Mouse (Mus musculus) kidney, postnatal 14 days (tissue): ENCODE measurements around the gene G430095P16Rik.
A peak's percentile ranks its signal among the peaks of the same experiment; 100 is the strongest.

Experiments used
- DNase-seq: peaks from one replicate; pipeline ENCODE4 v3.0.0; 2022; ENCODE audit warnings: mixed read lengths

The G430095P16Rik gene

DNA sequence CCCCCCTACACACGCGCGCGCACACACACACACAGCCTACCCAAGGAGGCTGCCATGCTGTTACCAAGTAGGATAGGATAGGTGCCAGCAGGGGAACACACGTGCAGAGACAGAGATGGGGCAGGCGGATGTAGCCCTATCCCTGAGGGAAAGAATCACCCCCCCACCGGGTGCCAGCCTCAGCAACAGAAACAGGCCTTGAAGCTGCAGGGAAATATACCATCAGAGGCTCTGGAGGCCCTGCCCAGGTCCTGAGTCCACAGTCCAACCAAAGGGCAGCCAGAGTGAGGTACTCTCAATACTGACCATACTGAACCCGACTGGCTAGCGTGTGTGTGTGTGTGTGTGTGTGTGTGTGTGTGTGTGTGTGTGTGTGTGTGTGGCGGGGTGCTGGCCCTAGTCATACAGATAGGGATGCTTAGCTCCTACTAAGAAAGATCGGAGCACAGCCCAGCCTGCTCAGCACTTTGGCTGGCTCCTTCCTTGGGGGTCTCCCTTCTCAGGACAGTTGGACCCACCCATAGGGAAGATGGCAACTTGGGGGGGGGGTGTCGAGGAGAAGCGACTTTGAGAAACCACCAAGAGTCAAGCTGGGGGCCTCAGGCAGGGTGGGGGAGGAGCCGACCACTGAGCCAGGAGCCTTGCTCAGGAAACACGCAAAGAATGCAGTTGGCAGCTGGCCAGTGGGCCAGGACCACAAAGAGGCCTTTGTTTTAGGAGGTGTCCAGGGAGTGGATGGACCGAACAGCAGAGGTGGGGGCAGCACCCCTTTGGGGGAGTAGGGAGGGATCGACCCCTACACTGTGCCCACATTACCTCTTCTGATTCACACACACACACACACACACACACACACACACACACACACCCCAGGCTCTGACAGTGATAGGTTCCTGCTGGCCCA lies 21.0 kb downstream of the G430095P16Rik start:
- DNase-seq: peak; percentile 88

DNA sequence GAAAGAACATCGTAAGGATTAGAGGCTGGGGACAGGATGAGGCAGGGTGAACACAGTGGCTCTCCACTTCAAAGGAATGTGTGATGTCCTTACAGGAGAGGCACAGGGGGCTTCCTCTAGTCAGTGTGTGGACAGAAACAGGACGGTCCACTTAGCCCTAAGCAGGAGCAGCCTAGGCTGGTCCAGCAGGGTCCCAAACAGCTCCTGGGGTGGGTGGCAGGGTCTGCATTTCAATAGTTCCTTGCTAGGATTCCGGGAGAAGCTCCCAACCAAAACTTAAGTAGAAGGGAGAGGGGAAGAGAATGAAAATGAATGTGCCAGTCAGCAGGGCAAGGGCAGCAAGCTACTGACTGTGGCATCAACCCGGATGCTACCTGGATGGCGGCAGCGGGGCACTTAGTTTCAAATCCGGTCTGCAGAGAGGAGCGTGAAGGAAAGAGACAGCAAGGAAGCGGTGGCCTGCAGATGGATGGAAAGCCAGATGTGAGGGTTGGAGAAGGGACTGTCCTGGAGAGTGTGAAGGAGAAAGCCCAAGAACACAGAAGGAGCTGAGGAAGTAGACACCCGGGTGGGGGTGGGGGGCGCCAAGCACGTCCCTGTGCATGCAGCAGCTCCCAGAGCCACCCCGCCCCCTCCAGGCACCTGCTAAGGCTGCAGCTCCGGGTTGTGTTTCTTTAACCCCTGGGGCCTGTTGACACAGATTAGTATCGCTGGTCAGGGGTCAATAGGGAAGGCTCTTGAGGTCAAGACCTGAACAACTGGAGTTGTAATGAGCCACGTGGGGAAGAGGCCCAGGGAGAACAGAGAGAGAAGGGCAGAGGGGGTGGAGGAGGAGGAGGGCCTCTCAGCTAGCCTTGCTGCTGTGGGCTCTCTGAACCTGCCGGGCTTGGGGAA lies 22.5 kb downstream of the G430095P16Rik start:
- peak; percentile 34 for DNase-seq

DNA sequence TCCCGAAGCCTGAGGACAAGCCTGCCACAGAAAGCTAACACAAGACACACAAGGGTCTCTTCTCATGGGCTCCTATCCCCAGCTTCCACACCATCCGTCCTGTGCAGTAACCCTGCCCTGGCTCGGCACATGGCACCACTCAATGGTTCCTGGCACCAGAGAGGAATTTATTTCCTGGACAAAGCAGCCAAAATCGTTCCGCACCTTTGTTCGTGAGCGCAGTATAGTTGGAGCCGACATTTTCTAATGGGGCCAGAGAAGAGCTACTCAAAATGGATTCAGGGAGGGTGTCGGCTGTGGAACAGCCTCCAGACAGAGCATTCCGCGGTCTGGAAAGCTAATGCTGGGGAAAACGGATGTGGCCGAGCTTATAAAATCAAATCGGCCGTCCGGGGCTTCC lies 26.7 kb downstream of the G430095P16Rik start:
- DNase-seq: no peak

DNA sequence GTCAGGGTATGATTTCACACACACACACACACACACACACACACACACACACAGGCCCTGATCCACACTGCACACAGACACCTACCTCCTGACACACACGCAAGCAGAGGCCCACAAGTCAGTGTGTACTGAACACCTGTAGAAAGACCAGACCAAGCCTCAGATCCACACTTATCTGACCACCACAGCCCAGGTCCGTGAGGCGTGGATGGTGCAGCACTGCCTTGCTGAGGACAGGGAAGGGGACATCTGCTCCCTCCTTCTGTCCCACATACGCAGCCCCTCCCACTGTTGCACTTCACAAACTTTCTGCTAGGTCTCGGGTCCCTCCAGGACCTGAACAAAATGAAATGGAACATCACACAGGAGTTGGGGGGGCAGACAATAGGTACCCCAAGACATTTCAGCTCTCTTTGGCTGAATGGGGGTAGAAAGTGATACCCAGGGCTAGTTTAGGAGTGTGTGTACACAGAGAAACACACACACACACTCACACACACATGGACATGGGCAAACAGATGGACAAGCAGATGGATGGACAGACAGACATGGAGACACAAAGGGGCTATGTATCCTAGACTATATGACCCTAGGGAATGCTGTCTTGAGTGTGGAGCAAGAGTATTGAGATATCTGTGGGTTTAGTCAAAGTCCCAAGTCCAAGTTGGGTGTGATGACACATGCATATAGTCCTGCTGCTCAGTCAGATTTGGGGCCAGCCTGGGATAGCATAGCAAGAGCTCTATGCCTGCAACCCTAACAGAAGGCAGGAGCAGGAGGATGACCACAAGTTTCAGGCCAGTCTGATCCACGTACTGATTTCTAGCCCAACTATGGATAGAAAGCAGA lies 30.2 kb downstream of the G430095P16Rik start:
- no peak for DNase-seq

DNA sequence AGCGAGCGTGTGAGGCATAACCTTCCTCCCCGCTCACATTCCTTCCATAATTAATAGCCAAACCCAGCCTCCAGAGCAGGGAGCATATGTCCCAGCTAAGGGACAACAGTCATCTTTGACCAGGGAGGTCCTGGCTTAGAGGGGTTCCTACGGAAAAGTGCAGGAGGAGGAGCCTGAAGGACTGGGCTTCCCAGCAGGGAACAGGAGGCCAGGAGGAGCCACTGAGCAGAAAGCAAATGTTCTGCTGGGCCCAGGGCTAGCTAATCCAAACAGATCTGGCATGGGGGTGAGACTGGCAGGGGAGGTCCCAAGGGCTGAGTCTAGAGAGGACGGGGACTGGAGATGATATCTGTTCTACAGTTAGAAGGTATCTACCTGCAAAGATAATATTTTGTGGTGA lies 34.7 kb downstream of the G430095P16Rik start:
- peak; percentile 44 for DNase-seq

DNA sequence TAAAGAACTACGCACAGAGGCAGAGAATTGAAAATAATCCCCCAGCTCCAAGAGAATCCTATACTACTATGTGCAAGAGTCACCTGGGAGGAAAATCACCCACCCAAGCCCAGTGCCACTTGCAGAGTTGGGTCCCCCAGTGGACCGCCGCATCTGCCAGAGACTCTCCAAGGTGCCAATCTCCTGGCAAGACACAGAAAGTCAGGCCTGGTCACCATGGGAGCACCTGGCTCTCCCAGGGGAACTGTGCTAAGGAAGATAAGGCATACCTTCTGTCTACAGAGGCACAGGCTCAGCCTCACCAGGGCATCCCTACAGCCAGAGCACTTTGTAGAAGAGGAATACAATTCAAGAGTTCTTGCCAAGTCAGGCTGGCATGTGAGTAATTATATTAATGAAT lies 35.5 kb downstream of the G430095P16Rik start:
- DNase-seq: no peak

DNA sequence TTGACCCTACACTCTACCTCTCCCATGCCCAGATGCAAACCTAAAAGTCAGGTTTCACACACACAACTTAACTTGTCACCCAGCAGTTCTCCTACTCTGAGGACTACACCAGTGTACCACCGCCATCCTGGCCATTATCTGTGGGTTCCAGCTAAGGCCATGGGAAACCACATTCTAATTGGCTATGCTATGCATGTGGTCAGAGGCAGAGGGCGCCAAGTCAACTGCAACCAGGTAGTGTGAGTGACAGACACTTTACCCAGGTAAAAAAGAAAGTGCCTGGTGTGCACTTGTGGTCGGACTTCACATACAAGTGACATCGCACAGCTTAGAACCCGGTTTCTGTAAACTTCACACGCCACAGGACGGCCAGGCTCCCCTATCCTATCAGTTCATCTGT lies 36.3 kb downstream of the G430095P16Rik start:
- DNase-seq: peak; percentile 61

DNA sequence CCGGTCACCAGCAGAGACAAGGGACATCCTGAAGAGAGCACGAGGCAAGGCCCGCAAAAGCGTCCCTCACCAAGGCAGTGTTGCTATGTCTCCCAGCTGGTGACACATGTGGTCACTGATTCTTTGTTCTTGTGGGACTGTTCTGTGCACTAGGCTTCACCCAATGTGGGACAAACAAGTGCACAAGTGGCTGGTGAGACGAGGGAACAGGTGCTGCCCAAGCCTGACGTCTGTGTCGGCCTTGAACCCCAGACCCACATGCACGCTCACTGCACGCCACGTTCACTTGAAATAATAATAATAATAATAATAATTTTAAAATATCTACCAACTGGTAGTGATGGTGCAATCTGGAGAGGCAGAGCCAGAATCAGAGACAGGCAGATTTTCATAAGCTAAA lies 36.9 kb downstream of the G430095P16Rik start:
- DNase-seq: no peak

DNA sequence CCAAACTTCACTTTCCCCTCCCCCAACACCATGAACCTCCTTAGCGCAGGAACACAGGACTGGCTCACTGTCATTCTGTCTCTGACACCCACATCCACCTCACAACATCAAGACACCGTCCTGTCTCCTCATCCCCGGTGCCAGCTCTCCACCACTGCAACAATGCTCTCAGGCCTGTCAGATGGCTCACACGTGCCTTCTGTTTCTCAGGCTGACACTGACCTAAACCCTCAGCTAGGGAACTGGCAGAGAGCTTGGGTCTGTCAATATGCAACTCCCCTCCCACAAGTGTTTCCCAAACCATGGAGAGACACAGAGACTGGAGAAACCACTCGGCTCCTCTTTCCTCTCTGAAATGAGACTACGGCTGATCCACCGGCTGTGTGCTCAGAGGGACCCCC lies 37.6 kb downstream of the G430095P16Rik start:
- DNase-seq: no peak

DNA sequence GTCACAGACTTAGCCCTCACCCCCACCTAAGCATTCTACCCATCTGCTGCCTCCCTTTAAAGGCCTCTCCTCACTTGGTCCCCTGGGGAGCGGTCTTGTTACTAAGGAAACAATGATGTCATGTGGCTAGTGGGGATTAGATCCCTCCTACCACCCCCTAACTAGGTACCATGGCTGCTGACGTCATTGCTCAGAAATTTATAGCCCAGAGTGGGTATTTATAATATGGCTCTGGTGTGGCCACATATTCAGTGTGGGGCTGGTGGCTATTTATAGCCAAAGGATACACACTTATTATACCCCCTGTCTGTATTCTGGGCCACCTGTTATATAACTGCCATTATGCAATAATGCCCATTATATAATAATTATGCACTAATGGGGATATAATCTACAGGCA lies 38.1 kb downstream of the G430095P16Rik start:
- no peak for DNase-seq

DNA sequence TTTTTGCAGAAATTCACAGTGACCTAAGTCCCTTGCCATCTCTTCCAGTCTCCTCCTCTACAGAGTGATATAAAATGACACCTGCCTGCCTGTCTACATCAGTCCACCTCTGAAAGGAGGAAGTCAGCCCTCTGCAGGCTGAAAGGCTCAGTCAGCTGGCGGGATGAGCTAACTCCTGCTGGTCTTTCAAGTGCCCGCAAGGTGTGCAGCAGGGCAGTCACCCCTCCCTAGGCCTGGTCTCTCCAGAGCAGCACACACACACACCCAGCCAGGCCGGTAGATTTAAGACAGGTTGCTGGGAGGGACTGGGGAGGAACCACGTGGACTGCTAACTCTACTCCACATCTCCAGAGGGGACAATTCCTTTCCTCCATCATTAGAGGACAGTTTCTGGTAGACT lies 41.3 kb downstream of the G430095P16Rik start:
- no peak for DNase-seq

DNA sequence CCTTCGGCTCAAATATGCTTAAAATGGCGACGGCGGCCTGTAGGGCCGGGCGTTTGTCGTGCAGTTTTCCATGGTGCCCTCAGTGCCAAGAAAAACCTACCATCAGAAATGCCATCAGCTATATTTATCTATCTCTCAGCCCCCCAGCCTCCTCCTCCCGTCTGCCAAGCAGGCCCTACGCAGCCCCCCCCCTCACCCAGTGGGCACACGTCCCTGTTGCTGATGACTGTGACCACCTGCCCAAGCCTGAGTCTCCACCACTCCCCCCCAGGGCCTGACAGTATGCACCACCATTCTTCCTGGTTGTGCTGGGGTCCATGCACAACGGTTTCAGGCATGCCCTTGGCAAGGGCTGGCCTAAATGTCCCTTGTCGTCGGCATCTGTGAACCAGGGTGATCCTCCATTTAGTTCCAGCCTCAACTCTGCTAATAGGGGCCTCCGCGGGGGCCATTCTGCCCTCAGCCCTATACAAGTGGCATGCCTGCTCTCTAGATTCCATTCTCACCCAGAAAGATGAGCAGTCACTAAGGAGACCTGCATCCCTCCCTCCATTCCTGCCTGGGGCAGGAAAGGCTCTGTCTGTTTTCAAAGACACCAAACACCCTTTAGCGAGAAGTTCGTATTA lies 42.2 kb downstream of the G430095P16Rik start:
- no peak for DNase-seq

DNA sequence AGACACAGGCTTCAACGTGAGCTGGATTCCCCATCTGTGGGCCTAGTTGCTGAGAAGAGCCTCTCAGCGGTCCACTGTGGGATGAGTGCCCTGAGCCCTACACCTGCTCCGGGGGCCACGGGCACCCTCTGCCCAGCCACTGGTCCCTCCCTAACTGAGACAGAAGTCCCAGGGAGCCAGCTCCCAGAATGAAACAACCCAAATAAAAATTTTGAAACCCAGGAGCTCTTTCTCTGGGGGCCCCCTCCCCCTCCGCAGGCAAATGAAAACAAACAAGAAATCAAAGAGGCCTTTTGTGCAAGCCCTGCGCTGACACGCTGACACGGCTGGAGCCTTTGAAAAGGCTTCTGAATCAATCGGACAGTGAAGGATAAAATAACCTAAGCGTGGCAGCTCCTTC lies 42.8 kb downstream of the G430095P16Rik start:
- DNase-seq: no peak

DNA sequence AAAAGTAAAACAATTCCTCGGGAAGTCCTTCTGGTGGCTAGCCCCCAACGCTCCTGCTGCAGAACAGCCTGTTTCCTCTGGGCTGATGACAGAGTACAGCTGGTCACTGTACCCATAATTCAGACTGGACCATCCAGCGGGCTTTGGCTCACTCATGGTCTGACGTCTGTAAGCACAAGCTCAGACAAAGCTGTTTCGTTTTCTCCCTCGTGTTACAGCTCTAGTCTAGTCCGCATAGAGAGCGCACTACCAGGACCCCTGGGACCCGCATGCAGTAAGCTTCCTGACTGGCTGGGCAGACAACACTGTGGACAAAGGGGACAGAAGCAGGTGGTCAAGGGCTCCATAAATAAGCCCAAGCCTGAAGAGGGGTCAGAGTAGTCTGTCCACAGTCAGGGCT lies 43.6 kb downstream of the G430095P16Rik start:
- DNase-seq: peak; percentile 52

DNA sequence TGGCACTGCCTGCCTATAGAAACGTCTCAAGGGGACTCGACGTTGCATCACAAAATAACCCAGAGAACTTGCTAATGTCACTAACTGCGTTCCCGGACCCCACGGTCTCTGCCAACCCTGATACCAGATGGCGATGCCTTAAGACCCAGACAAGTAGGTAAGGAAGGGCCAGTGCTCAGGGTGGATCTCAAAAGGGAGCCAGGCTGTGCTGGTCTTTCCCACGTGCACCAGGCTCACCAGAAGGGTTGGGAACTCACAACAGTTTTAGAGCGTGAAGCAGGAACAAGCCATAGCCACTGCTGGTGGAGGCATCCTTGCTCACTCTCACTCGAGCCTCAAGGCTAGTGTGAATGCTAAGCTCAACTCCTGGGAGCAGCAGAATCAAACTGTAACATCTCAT lies 44.4 kb downstream of the G430095P16Rik start:
- DNase-seq: no peak

DNA sequence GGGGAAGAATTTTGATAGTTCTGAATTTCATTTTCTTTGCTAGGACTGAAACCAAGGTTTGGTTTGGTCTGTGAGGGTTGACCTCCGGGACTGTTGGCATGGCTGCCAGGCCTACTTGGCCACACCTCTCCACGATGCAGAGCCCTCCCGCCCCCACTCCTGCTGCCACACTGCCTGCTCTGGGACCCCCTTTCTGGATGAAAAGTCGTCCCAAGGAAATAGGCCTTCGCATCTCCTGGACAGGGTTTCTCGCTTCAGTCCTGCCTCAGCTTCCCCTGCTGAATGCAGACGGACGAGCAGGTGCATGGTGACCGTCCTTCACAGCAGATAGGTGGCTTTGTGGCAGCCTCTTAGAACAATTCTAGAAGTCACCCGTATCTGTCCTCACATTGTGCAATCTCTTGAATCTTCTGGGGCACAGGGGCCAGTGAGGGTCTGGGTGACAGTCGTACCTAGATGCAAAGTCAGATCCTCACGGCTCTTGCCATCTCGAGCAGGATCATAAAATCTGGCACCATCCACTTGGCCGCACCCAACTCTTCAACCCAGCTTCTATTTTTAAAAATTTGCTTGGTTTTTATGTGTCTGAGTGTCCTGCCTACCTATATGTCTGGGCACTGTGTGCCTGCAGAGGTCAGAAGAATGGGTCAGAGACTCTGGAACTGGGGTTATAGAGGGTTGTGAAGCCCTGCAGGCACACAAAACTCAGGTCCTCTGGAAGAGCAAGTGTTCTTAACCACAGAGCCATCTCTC lies 45.7 kb downstream of the G430095P16Rik start:
- DNase-seq: no peak

DNA sequence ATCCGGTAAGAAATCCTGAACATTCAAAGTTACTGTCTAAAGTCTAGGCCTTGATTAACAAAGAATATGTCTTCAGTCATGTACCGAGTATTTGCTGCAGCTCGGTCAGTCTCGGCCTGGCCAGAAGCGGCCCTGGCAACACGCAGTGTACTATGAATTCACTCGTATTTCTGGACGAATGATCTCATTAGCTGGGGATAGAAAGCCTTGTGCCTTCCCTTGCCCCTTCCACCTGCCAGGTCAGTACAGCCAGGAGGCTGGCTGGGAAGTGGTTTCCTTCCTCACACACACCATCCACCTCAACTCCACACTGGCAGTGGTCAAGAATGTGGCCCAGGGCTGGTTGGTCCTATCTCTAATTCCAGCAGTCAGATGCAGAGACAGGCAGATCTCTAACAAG lies 46.5 kb downstream of the G430095P16Rik start:
- DNase-seq: no peak

DNA sequence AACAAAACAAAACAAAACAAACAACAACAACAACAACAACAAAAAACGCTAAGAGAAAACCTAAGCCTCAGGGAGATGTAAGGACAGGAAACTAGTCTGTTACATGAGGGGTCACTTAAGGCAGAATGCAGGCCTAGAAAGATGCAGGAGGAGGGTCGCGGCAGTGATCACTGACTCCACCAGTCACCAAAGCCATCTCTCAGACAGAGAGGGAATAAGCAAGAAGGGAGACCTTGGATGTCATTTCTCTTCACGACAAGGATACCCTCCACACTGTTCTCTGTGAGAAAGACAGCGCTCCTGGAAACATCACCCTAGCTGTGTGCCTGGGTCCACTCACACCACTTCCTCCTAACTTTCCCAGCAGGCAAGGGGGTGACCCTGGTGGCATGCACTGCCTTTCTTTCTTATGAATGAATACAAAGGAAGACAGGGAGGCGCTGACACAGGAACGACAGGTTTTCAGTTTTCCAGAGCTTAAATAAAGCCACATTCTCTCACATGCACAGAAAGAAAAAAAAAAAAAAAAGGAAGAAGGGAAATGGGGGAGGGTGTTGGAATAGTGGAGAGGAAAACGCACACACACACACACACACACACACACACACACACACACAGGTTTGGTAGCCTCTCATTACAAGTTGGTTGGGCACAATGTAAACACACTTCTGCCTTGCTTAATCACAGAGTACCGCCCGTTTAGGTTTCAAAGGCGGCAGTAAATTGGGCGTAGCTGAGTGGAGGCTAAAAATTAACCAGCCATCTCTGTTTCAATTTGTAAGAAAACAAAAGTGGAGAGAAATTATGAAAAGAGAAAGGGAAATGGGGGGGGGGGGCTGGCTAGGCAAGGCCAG lies 47.5 kb downstream of the G430095P16Rik start:
- no peak for DNase-seq

DNA sequence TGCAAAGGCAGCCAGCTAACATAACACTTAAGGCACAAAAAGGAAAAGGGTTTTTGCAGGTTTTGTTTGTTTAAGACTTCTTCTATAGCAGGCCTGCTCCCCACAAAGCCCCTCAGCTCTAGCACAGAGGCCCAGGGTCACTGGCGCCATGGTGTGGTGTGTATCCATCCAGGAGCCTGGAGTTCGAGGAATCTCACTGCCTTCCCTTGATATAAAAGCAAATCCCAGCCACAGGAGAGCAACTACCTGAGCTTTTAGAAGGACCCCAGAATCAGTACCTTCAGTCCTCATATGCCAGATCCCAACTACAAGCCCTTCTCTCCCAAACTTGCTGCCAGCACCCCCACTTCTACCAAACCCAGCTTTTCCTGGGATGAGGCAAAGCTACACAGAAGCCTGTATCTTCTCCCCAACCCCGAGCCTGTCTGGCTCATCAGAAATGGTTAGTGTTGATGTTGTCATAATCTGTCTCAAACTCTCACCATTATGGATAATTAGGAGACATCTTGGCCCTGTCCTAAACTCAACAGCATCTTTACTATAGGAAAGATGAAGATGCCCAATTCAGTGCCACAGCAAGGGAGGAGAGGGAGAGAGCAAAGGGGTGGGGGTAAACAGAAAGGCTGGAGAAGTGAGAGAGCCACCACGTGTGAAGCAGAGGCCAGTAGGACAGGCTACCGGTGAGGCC lies 48.3 kb downstream of the G430095P16Rik start:
- no peak for DNase-seq

DNA sequence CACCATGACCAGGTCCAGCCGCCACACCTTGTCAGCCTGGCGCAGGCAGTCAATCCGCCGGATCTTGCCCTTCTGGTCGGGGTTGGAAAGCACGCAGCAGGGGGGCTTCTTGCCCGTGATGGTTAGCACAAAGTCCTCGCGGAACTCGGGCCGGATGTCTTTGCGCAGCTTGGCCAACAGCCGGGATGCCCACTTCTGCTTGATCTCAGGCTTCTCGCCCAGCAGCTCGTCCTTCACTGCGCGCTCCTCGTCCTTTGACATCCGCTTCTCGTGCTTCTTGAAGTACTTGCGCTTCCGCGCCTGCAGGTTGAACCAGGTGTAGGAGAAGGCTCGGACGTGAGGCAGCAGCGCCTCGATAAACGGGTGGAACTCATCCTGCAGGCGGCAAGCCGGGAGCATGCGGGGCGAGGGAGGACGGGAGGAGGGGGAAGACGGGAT lies 49.2 kb downstream of the G430095P16Rik start:
- peak; percentile 40 for DNase-seq
